Mouse (Mus musculus): Measurements from ENCODE around the gene Trpm1.

- TF ChIP-seq CTCF (IDR thresholded peaks at IDR 0.05; ENCODE audit: borderline replicate concordance, control insufficient read depth, extremely low read depth, insufficient read depth, low read length, poor library complexity) (no peak), POLR2A (IDR thresholded peaks at IDR 0.05; ENCODE audit: control insufficient read depth, extremely low read depth, insufficient read depth, low read length, poor library complexity) (no peak)
These were observed 142.8 kb downstream of the Trpm1 start for GRCm38 (mm10) chr7:64296286-64297010.

Measured in thymus, adult 2 months (tissue).